Mouse (Mus musculus) erythroblast, embryonic 14.5 days (primary cell): ENCODE data around the gene Usp36.

Experiments used
- GATA1 ChIP-seq: IDR thresholded peaks from 2 replicates; pipeline ENCODE4 v1.6.1; 2012; ENCODE audit warnings: low read length, inconsistent platforms, mixed read lengths
- TAL1 ChIP-seq: IDR thresholded peaks from 3 replicates; pipeline ENCODE4 v1.6.1; 2012; ENCODE audit warnings: low read length, inconsistent platforms, mixed read lengths

DNA sequence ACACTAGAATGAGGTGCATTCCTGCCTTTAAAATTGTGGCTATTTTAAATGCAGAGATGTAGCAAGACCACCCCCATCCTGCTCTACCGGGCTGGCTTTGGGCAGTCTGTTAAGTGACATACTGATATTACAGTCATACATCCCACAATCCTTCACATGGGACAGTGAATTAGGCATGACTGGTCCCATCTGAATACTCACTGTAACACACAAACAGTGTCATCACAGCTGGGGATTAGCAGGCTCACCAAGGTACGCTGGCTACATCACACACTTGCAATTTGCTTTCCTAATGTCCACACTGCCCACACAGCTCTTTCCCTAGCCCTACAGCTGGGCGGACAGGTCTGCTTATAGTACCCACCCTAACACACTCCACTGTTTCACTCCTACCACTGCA is 9.8 kb downstream of the Usp36 start:
- no peak for TF ChIP-seq GATA1
- TF ChIP-seq TAL1: no peak
